Mouse (Mus musculus) small intestine, adult 2 months (tissue): Measurements from ENCODE around the gene Gatad1.

Source experiments
- CTCF ChIP-seq: fragments of 200-500 bp; IDR thresholded peaks from 2 replicates; pipeline ENCODE4 v1.5.1; 2012; ENCODE audit warnings: low read depth, mild to moderate bottlenecking, control low read depth, inconsistent platforms, low read length, moderate library complexity, mixed read lengths; ENCODE audit not compliant: insufficient replicate concordance, insufficient read length; ENCODE audit errors: extremely low read depth
- POLR2A ChIP-seq: fragments of 200-500 bp; IDR thresholded peaks from 2 replicates; pipeline ENCODE4 v1.6.1; 2012; ENCODE audit warnings: low read depth, mild to moderate bottlenecking, control low read depth, inconsistent platforms, low read length, moderate library complexity

DNA sequence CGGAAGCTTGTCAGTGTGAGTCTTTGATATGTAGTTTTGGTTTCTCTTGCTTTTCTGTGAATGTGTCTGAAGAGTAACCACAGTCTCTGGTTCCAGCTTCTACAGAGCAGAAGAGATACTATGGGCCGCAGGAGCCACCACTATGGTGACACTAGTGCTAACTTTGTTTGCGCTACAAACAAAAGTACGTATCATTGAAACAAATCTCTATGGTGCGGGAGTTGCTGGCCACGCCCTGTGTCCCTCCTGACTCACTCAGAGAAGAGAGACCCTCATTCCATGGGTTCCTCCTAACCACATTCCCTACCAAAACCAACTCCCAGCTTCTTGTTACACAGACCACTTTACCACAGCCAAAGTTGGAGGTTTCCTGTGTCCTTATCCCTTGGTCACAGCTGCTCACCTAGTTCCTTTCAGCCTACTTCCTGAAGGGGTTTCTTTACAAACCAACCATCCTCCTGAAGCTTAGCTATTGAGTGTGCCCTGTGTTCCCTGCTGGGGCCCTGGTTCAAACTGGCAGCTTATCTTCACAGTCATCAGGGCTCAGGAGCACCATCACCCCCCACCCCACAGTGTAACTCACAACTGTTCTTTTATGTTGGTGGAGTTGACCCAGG lies 13.1 kb upstream of the Gatad1 start:
- TF ChIP-seq CTCF (no peak), POLR2A (no peak)
